Mouse (Mus musculus): ENCODE measurements around the gene Slc5a1.

Gene Slc5a1

DNA sequence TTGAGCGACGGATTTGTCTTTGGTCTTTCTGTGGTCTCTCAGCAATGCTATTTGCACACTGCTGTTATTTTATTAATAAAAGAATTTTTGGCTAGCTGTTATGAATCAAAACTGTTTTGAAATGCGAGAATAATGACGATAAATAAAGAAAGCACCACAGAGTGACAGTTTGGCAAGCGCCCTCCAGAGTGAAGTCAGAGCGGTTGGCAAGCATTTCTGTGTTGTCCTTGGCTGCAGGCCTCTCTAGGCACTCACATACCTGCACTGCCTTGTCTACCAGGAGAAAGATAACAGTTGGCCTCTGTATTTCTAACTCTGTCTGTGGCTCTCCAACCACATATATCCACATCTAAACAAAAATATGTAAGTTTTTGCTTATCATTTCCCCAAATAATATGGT, 43.7 kb downstream of the Slc5a1 start:
- no peak for DNase-seq (ENCODE audit: extremely low spot score, low read depth, low spot score)

DNA sequence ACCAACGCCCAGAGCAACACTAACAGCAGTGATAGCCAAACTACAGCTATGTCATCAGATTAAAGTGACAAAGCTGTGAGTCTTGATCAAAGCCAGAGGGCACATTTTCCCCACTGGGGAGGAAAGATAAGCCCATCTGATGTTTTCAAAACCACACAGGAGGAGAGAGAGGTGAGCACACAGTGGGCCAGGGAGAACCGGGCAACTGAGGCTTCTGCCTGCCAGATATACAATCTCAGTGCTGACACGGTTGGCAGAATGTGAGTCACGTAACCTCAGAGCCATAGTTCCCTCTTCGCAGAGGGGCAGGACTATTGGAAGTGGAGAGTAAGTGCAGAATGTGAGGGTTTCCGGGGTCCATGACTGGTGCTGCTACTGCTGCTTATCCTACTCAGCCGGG, 89.5 kb downstream of the Slc5a1 start:
- DNase-seq (ENCODE audit: extremely low spot score, low read depth, low spot score), result no peak

DNA sequence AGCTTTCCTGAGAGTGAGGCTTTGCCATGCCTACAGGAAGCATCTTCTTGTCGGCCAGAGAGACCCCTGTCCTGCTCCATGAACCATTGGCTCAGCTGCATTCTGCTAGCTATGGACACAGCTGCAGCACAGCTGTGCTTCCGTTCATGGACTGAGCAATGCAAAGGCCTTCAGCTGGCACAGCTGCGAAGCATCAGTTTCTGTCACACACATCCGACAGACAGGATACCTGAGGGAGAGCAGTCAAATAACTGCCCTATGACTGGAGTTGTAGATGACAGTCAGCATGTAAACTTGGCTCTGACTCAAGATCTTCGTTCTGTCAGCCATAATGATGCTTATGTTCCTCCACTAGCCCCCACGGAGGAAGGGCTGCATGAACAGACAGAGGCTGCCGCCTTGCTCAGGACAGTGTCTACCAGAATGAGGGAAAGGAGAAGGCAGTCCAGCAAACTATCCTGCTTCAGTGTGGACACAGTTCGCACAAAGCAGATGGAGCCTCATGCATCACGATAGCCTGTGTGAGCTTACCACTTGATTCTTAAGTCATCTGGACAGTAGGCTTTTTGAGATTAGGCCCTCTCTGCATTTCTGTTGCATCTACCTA, 91.3 kb downstream of the Slc5a1 start:
- DNase-seq (ENCODE audit: extremely low spot score, low read depth, low spot score), result no peak

DNA sequence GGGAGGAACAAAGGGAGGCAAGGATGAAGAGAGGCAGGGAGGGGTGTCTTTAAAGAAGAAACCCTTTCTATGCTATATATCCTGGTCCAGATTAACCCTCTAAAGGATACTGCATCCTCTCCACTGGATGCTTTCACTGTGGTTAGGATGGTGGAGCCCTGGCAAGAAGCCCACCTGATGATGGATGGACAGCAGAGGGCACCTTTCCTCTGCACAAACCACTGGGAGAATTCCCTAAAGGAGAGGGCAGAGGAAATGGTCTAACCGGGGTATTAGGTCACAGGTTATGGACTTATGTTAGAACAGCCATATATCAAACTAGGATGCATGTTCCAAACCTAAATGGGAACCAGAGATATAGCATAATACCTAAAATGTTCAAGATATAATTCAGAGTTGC, 96.1 kb downstream of the Slc5a1 start:
- no peak for DNase-seq (ENCODE audit: extremely low spot score, low read depth, low spot score)

DNA sequence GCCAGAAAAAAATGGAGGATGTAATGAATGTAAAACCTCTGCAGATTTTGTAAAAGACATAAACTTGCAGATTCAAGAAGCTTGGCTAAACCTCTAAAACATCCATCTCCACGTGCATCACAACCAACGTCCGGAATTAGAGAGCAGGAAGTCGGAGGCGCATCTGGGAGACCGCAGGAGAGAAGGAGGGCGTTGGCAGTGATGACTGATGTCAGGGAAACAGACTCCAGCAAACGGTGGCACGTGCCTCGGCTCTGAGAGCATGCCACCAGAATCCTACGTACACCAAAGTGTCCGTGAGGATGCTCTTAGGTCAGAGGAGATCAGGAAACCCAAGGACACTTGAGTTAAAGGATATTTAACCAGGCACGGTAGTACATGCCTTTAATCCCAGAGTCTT, 97.7 kb downstream of the Slc5a1 start:
- DNase-seq (ENCODE audit: extremely low spot score, low read depth, low spot score), result no peak

DNA sequence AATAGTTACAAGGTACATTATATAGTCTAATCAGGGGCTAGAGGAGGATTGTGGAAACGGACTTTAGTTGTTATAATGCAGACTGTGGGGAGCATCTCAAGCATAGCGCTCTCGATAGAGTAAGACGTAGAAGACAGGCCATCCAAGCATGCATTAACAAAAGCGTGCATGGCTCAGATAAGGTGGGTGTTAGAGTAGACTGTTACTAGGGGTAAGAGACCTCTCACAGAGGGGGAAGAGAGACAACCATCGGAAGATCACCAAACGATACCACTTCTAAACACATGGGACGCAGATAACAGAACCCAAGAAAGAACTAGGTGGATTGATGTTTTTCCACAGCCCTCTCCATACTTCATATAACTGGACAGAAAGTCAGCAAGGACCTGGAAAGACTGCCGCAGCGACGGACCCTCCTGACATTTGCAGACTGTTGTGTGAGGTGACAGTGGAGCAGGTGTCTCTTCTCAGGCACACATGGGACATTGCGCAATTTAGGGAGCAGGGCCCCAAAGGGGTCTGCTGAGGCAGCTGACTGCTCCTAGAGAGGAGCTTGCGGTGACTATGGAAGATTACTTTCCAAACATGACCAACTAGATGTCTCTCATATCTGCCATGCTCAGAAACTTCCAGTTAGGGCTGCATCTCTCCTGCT, 98.6 kb downstream of the Slc5a1 start:
- no peak for DNase-seq (ENCODE audit: extremely low spot score, low read depth, low spot score)

- DNase-seq (ENCODE audit: extremely low spot score, low read depth, low spot score), result no peak
Observed at GRCm38 (mm10) chr5:33203171-33203565, 99.1 kb downstream of the Slc5a1 start.

- DNase-seq (ENCODE audit: extremely low spot score, low read depth, low spot score), result peak; percentile 75
Observed at GRCm38 (mm10) chr5:33203691-33204242, 99.7 kb downstream of the Slc5a1 start.

DNA sequence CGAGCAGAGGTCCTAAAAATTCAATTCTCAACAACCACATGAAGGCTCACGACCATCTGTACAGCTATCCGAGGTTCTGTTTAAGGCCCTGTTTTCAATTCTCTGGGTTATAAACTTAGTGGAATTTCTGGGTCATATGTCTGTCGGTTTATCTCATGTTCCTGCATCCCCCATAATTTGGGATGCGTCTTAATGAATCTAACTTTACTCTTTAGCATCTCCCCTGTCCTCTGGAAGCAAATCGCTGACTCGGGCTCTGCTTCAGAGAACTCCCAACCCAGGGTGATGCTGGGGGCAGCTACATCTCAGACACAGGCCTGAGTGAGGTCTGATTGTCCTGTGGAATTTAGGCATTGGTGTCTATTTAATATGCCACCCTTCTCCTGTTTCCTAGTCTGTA, 100.3 kb downstream of the Slc5a1 start:
- DNase-seq (ENCODE audit: extremely low spot score, low read depth, low spot score), result no peak

- no peak for DNase-seq (ENCODE audit: extremely low spot score, low read depth, low spot score)
Observed at GRCm38 (mm10) chr5:33206328-33206727, 102.3 kb downstream of the Slc5a1 start.

GRCm38 (mm10) chr5:33207136-33207535, 103.1 kb downstream of the Slc5a1 start:
- DNase-seq (ENCODE audit: extremely low spot score, low read depth, low spot score), result no peak

- DNase-seq (ENCODE audit: extremely low spot score, low read depth, low spot score), result no peak
Observed at GRCm38 (mm10) chr5:33208533-33209245, 104.7 kb downstream of the Slc5a1 start.

GRCm38 (mm10) chr5:33210515-33210914, 106.5 kb downstream of the Slc5a1 start:
- no peak for DNase-seq (ENCODE audit: extremely low spot score, low read depth, low spot score)

GRCm38 (mm10) chr5:33211254-33211653, 107.2 kb downstream of the Slc5a1 start:
- no peak for DNase-seq (ENCODE audit: extremely low spot score, low read depth, low spot score)
